Mouse (Mus musculus) CH12.LX (cell line): ENCODE measurements around the gene Gna11. TPM values are rescaled to one million over a fixed set of nuclear protein-coding genes. Genes with fewer than 3 reads are reported as not detected.

ENCODE experiments used
- DNase-seq: peaks from one replicate; pipeline ENCODE4 v3.0.0-alpha.2; 2013; ENCODE audit errors: extremely low read depth
- H3K27ac ChIP-seq: 2 replicates; pipeline ENCODE4 v1.5.1; 2012; ENCODE audit warnings: low read depth, mild to moderate bottlenecking, control low read depth, moderate library complexity; ENCODE audit not compliant: insufficient read depth
- H3K27me3 ChIP-seq: replicated peaks from 2 replicates; pipeline ENCODE3; 2012; ENCODE audit warnings: inconsistent platforms
- H3K36me3 ChIP-seq, 2 experiments: replicated peaks in 1 of 2; 2 replicates each; pipeline versions ENCODE3 to v1.6.1; 2012; ENCODE audit warnings: inconsistent platforms in 1 of 2, low read length in 1 of 2, mild to moderate bottlenecking in 1 of 2, mixed read lengths in 1 of 2, moderate library complexity in 1 of 2; ENCODE audit not compliant: control insufficient read depth in 1 of 2, insufficient read depth in 1 of 2
- H3K4me1 ChIP-seq, 2 experiments: 2 replicates each; pipeline ENCODE4 v1.6.1; 2012; ENCODE audit warnings: inconsistent platforms in 1 of 2, moderate library complexity in 1 of 2; ENCODE audit not compliant: insufficient read depth in 2 of 2, control insufficient read depth in 1 of 2
- H3K4me2 ChIP-seq: 2 replicates; pipeline ENCODE4 v1.6.1; 2012; ENCODE audit warnings: low read depth, mild to moderate bottlenecking, control low read depth; ENCODE audit not compliant: poor library complexity, insufficient read depth, severe bottlenecking
- H3K4me3 ChIP-seq, 3 experiments: fragments of 150-350 bp in 1 of 3; sonication (generic) in 1 of 3; replicated peaks in 1 of 3; 2 replicates each; pipeline versions ENCODE3 to v1.5.1; 2011 to 2012; ENCODE audit warnings: low read depth in 2 of 3, low read length in 2 of 3, mild to moderate bottlenecking in 2 of 3, moderate library complexity in 2 of 3, control low read depth in 1 of 3, improper control_type of control experiment in 1 of 3, inconsistent platforms in 1 of 3, mixed read lengths in 1 of 3; ENCODE audit not compliant: poor library complexity in 1 of 3
- H3K79me2 ChIP-seq: replicated peaks from 2 replicates; pipeline ENCODE4 v1.6.1; 2012; ENCODE audit warnings: mild to moderate bottlenecking, moderate library complexity; ENCODE audit not compliant: control insufficient read depth, poor library complexity, insufficient read depth, severe bottlenecking; ENCODE audit errors: extremely low read depth
- H3K9ac ChIP-seq: 2 replicates; pipeline ENCODE4 v1.6.1; 2012; ENCODE audit warnings: low read depth, mild to moderate bottlenecking, control low read depth, moderate library complexity; ENCODE audit not compliant: insufficient read depth
- H3K9me3 ChIP-seq: replicated peaks from 2 replicates; pipeline ENCODE3; 2012; ENCODE audit warnings: low read length, inconsistent platforms, mixed read lengths
- BHLHE40 ChIP-seq: IDR thresholded peaks from 2 replicates; pipeline ENCODE4 v1.6.1; 2011; ENCODE audit warnings: mild to moderate bottlenecking, low read depth, low read length, improper control_type of control experiment
- CHD1 ChIP-seq: IDR thresholded peaks from 2 replicates; pipeline ENCODE4 v1.6.1; 2012; ENCODE audit warnings: low read depth, low read length, improper control_type of control experiment, inconsistent platforms
- CHD2 ChIP-seq: IDR thresholded peaks from 2 replicates; pipeline ENCODE4 v1.6.1; 2011; ENCODE audit warnings: low read length, improper control_type of control experiment
- CTCF ChIP-seq, 2 experiments: IDR thresholded peaks in 1 of 2; conservative IDR thresholded peaks in 1 of 2; 2 replicates each; pipeline ENCODE4 v1.5.1; 2011 to 2012; ENCODE audit warnings: low read depth in 2 of 2, low read length in 2 of 2, improper control_type of control experiment in 1 of 2, inconsistent platforms in 1 of 2, mild to moderate bottlenecking in 1 of 2, moderate library complexity in 1 of 2
- IRF4 ChIP-seq: IDR thresholded peaks from 2 replicates; pipeline ENCODE4 v1.6.1; 2014; ENCODE audit warnings: low read depth, mild to moderate bottlenecking, inconsistent platforms, low read length, improper control_type of control experiment
- KAT2A ChIP-seq: IDR thresholded peaks from 2 replicates; pipeline ENCODE4 v1.6.1; 2012; ENCODE audit warnings: low read length, improper control_type of control experiment, inconsistent platforms; ENCODE audit not compliant: insufficient replicate concordance
- MAZ ChIP-seq: IDR thresholded peaks from 2 replicates; pipeline ENCODE4 v1.6.1; 2012; ENCODE audit warnings: low read depth, mild to moderate bottlenecking, inconsistent platforms, low read length, improper control_type of control experiment, moderate library complexity
- MYC ChIP-seq: IDR thresholded peaks from 2 replicates; pipeline ENCODE4 v1.6.1; 2011; ENCODE audit warnings: low read depth, mild to moderate bottlenecking, improper control_type of control experiment, low read length
- NELFE ChIP-seq: IDR thresholded peaks from 2 replicates; pipeline ENCODE4 v1.6.1; 2011; ENCODE audit warnings: low read depth, low read length, improper control_type of control experiment
- RAD21 ChIP-seq: IDR thresholded peaks from 2 replicates; pipeline ENCODE4 v1.6.1; 2011; ENCODE audit warnings: low read depth, mild to moderate bottlenecking, low read length, improper control_type of control experiment, moderate library complexity
- RCOR1 ChIP-seq: conservative IDR thresholded peaks from 2 replicates; pipeline ENCODE4 v1.6.1; 2012; ENCODE audit warnings: low read depth, mild to moderate bottlenecking, inconsistent platforms, low read length, improper control_type of control experiment
- SIN3A ChIP-seq: IDR thresholded peaks from 2 replicates; pipeline ENCODE4 v1.6.1; 2012; ENCODE audit warnings: low read length, improper control_type of control experiment, inconsistent platforms
- SMC3 ChIP-seq: IDR thresholded peaks from 2 replicates; pipeline ENCODE4 v1.6.1; 2011; ENCODE audit warnings: low read depth, low read length, improper control_type of control experiment
- TBP ChIP-seq: conservative IDR thresholded peaks from 2 replicates; pipeline ENCODE4 v1.6.1; 2011; ENCODE audit warnings: low read depth, low read length, improper control_type of control experiment
- TCF12 ChIP-seq: IDR thresholded peaks from 2 replicates; pipeline ENCODE4 v1.6.1; 2014; ENCODE audit warnings: low read depth, mild to moderate bottlenecking, inconsistent platforms, low read length, improper control_type of control experiment
- USF1 ChIP-seq: IDR thresholded peaks from 2 replicates; pipeline ENCODE4 v1.6.1; 2014; ENCODE audit warnings: low read depth, mild to moderate bottlenecking, inconsistent platforms, low read length, improper control_type of control experiment
- ZC3H11A ChIP-seq: IDR thresholded peaks from 2 replicates; pipeline ENCODE4 v1.6.1; 2012; ENCODE audit warnings: low read depth, mild to moderate bottlenecking, inconsistent platforms, low read length, improper control_type of control experiment
- ZKSCAN1 ChIP-seq: IDR thresholded peaks from 2 replicates; pipeline ENCODE4 v1.6.1; 2012; ENCODE audit warnings: low read depth, inconsistent platforms, low read length, improper control_type of control experiment, borderline replicate concordance
- ZMIZ1 ChIP-seq: IDR thresholded peaks from 2 replicates; pipeline ENCODE4 v1.6.1; 2012; ENCODE audit warnings: low read depth, mild to moderate bottlenecking, inconsistent platforms, low read length, improper control_type of control experiment
- ZNF384 ChIP-seq: IDR thresholded peaks from 2 replicates; pipeline ENCODE4 v1.6.1; 2012; ENCODE audit warnings: low read depth, low read length, improper control_type of control experiment, inconsistent platforms
- dilution Hi-C: fragments of 300-500 bp; cut with MboI; formaldehyde crosslinking; loops from 2 replicates; pipeline ENCODE4 v1.14.3; 2020; ENCODE audit warnings: low sequenced_read_pairs; ENCODE audit not compliant: extremely low pct_unique_long_range_greater_than_20kb, extremely low pct_ligation_motif_present
- in situ Hi-C: fragments of 300-500 bp; cut with MboI; formaldehyde crosslinking; loops from 3 replicates; pipeline ENCODE4 v1.14.3; 2019; ENCODE audit warnings: low sequenced_read_pairs, low pct_ligation_motif_present, low pct_unique_long_range_greater_than_20kb, mixed read lengths
- polyA plus RNA-seq: library from polyadenylated mRNA; unstranded; fragments of >175 nt; gene quantifications from 2 replicates; pipeline ENCODE4 v1.2.1, GENCODE M21; 2012; ENCODE audit warnings: low read depth; ENCODE audit not compliant: insufficient read length
- total RNA-seq, 2 experiments: library from RNA; depleted of rRNA; stranded (reverse); fragments of 300-350 nt in 1 of 2; fragments of >200 nt in 1 of 2; gene quantifications; 2 replicates each; pipeline ENCODE4 v1.2.3; 2012 to 2014

The Gna11 gene
- total and polyA plus RNA-seq, 3 experiments, result 4.3 to 8.7 (median 7.2) TPM

- DNase-seq, result peak; percentile 46
- no peak overlapping the region for H3K4me3 ChIP-seq
- peaks cover 5 to 8% of the 10 kb centered on the region in 2 experiments; a peak in 3 of 4 replicates for H3K4me1 ChIP-seq
- peaks cover 84% of the 10 kb centered on the region for H3K27me3 ChIP-seq
- peaks cover 12% of the 10 kb centered on the region; the same call in 1 of the 2 replicates for H3K79me2 ChIP-seq
- H3K36me3 ChIP-seq, result peaks cover 8 to 25% of the 10 kb centered on the region in 2 experiments
- in situ Hi-C loops, result loop anchor here (5.0 kb wide), 1 partner anchor 38 kb away; the partner anchor contains the start of gene Tle6
- no peaks in the 10 kb centered on the region for H3K9me3 ChIP-seq
- no peak for TF ChIP-seq KAT2A
- TF ChIP-seq RAD21, result peak; percentile 45
- TF ChIP-seq CTCF (conservative IDR thresholded peaks at IDR 0.05 in 1 of 2, IDR thresholded peaks at IDR 0.05 in 1 of 2; ENCODE audit: low read depth in 2 of 2, low read length in 2 of 2), result peak; percentile 20 to 68; a peak in 2 of 4 replicates
- no peak for TF ChIP-seq TBP
- no peak for TF ChIP-seq RCOR1
- no peak for TF ChIP-seq ZC3H11A
- TF ChIP-seq USF1, result no peak
- no peak for TF ChIP-seq MYC
- TF ChIP-seq SMC3, result peak; percentile 65
- no peak overlapping the region for H3K9ac ChIP-seq
- H3K27ac ChIP-seq, result no peak overlapping the region
- dilution Hi-C loops, result no loop called here
- H3K4me2 ChIP-seq, result no peak overlapping the region
Measured at GRCm38 (mm10) chr10:81564734-81565133, 19.7 kb upstream of the Gna11 start.

GRCm38 (mm10) chr10:81564216-81564615, 19.2 kb upstream of the Gna11 start:
- dilution Hi-C loops, result no loop called here
- TF ChIP-seq ZNF384, result no peak
- H3K9me3 ChIP-seq, result no peaks in the 10 kb centered on the region
- H3K79me2 ChIP-seq, result peaks cover 14% of the 10 kb centered on the region; the same call in 1 of the 2 replicates
- H3K4me3 ChIP-seq, result no peak overlapping the region
- DNase-seq, result no peak
- peaks cover 82% of the 10 kb centered on the region for H3K27me3 ChIP-seq
- in situ Hi-C loops, result loop anchor here (5.0 kb wide), 1 partner anchor 38 kb away; the partner anchor contains the start of gene Tle6
- H3K36me3 ChIP-seq, result peaks cover 8 to 25% of the 10 kb centered on the region in 2 experiments
- no peak overlapping the region for H3K4me2 ChIP-seq
- peaks cover 5 to 8% of the 10 kb centered on the region in 2 experiments; a peak in 3 of 4 replicates for H3K4me1 ChIP-seq
- no peak overlapping the region for H3K27ac ChIP-seq
- H3K9ac ChIP-seq, result no peak overlapping the region

GRCm38 (mm10) chr10:81563481-81563880, 18.5 kb upstream of the Gna11 start:
- H3K27me3 ChIP-seq, result peaks cover 80% of the 10 kb centered on the region
- TF ChIP-seq SIN3A (no peak), KAT2A (no peak), TCF12 (no peak), MAZ (no peak), MYC (no peak), SMC3 (no peak), CHD1 (no peak), ZMIZ1 (no peak), CHD2 (no peak), BHLHE40 (no peak), NELFE (no peak), IRF4 (no peak), RAD21 (no peak), RCOR1 (no peak), ZKSCAN1 (no peak)
- in situ Hi-C loops, result loop anchor here (5.0 kb wide), 1 partner anchor 39 kb away; the partner anchor contains the start of gene Tle6
- peaks cover 5 to 8% of the 10 kb centered on the region in 2 experiments; a peak in 3 of 4 replicates for H3K4me1 ChIP-seq
- DNase-seq, result no peak
- H3K4me3 ChIP-seq, result no peak overlapping the region
- H3K79me2 ChIP-seq, result peaks cover 14% of the 10 kb centered on the region; the same call in 1 of the 2 replicates
- no peak overlapping the region for H3K27ac ChIP-seq
- H3K9ac ChIP-seq, result no peak overlapping the region
- H3K4me2 ChIP-seq, result no peak overlapping the region
- peaks cover 8 to 25% of the 10 kb centered on the region in 2 experiments for H3K36me3 ChIP-seq
- H3K9me3 ChIP-seq, result no peaks in the 10 kb centered on the region
- dilution Hi-C loops, result no loop called here
